Mouse (Mus musculus): ENCODE results near the gene Mybphl. TPM values are rescaled to one million over a fixed set of nuclear protein-coding genes. Genes with fewer than 3 reads are reported as not detected.

Gene Mybphl
- polyA plus RNA-seq, 1 experiment: not detected

GRCm38 (mm10) chr3:108328441-108328841 lies 36.3 kb upstream of the Mybphl start:
- TF ChIP-seq CTCF (IDR thresholded peaks at IDR 0.05; ENCODE audit: insufficient read depth, low read depth, low read length) (no peak), POLR2A (IDR thresholded peaks at IDR 0.05; ENCODE audit: insufficient read depth, low read depth, low read length) (no peak)
- WGBS: 13% methylated on average over 9 of the region's 9 CpGs
- H3K4me1 ChIP-seq (ENCODE audit: control insufficient read depth, insufficient read depth, low read length): peaks cover 8% of the 10 kb centered on the region
- H3K27ac ChIP-seq (ENCODE audit: insufficient read depth, low read depth, low read length): 0 out of 2 replicates have a peak overlapping the region, but pooled peaks have one; percentile 60
- H3K4me3 ChIP-seq (ENCODE audit: insufficient read depth, low read depth, low read length): no peak overlapping the region

DNA sequence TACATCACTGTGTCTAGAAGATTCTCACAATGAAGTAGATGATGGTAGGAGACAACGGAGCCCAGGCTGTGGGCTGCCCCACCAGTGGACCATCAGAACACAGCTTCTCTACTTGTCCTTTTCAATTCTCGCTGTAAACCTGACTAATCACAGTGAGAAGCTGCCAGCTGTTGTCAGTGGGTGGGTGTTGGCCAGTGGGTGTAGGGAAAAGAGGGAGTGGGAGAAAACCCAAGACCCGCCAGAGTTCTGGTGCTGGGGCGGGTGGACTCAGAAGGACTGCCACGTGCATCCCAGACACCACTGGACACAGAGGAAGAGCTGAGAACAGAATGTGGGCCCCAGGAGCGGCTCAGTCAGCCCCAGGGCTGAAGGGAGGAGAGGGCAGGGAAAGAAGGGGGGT lies 33.9 kb upstream of the Mybphl start:
- WGBS: 77% methylated on average over 6 of the region's 6 CpGs
- TF ChIP-seq CTCF (IDR thresholded peaks at IDR 0.05; ENCODE audit: insufficient read depth, low read depth, low read length) (no peak), POLR2A (IDR thresholded peaks at IDR 0.05; ENCODE audit: insufficient read depth, low read depth, low read length) (no peak)
- H3K4me3 ChIP-seq (ENCODE audit: insufficient read depth, low read depth, low read length): no peak overlapping the region
- H3K4me1 ChIP-seq (ENCODE audit: control insufficient read depth, insufficient read depth, low read length): peaks cover 8% of the 10 kb centered on the region
- H3K27ac ChIP-seq (ENCODE audit: insufficient read depth, low read depth, low read length): no peak overlapping the region

DNA sequence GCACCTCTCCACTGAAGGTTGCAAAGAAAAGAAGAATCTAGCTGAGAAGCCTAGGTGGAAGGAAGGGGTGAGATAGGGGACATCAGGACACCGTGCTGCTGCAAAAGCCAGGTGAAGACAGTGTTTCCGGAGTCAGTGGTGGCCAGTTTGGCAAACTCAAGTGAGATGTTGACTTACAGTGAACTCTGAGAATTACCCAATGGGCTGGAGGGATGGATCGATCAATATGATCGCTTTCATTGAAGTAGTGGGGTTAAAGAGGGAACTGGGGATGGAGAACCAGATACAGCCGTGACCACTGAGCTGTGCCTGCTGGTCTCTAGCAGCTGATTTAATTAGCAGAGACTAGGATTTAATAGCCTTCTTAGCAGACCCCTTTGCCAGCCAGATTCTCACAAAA lies 27.8 kb upstream of the Mybphl start:
- WGBS: 94% methylated on average over 5 of the region's 5 CpGs
- no peak overlapping the region for H3K4me3 ChIP-seq (ENCODE audit: insufficient read depth, low read depth, low read length)
- no peaks in the 10 kb centered on the region for H3K4me1 ChIP-seq (ENCODE audit: control insufficient read depth, insufficient read depth, low read length)
- TF ChIP-seq POLR2A (IDR thresholded peaks at IDR 0.05; ENCODE audit: insufficient read depth, low read depth, low read length): no peak
- TF ChIP-seq CTCF (IDR thresholded peaks at IDR 0.05; ENCODE audit: insufficient read depth, low read depth, low read length): no peak
- H3K27ac ChIP-seq (ENCODE audit: insufficient read depth, low read depth, low read length): no peak overlapping the region

- 77% methylated on average over 2 of the region's 2 CpGs for WGBS
- H3K27ac ChIP-seq (ENCODE audit: insufficient read depth, low read depth, low read length): no peak overlapping the region
- no peaks in the 10 kb centered on the region for H3K4me1 ChIP-seq (ENCODE audit: control insufficient read depth, insufficient read depth, low read length)
- H3K4me3 ChIP-seq (ENCODE audit: insufficient read depth, low read depth, low read length): no peak overlapping the region
- no peak for TF ChIP-seq POLR2A (IDR thresholded peaks at IDR 0.05; ENCODE audit: insufficient read depth, low read depth, low read length)
- TF ChIP-seq CTCF (IDR thresholded peaks at IDR 0.05; ENCODE audit: insufficient read depth, low read depth, low read length): no peak
Observed at GRCm38 (mm10) chr3:108341040-108341439, 23.7 kb upstream of the Mybphl start.

DNA sequence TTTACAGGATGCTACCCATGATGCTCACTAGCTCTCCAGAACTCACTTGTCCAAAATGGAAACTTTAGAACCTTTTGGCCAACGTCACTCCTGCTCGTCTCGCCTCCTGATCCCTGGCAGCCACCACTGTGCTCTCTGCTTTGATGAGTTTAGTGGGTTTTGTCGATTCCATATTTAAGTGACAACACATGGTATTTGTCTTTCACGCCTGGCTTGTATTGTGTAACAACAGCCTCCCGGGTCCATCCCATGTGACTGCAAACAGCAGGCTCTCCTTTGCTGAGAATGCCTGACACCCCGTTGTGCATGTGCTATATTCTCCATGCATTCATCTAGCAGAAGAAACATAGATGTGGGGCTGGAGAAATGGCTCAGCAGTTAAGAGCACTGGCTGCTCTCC lies 22.5 kb upstream of the Mybphl start:
- 73% methylated on average over 7 of the region's 7 CpGs for WGBS

DNA sequence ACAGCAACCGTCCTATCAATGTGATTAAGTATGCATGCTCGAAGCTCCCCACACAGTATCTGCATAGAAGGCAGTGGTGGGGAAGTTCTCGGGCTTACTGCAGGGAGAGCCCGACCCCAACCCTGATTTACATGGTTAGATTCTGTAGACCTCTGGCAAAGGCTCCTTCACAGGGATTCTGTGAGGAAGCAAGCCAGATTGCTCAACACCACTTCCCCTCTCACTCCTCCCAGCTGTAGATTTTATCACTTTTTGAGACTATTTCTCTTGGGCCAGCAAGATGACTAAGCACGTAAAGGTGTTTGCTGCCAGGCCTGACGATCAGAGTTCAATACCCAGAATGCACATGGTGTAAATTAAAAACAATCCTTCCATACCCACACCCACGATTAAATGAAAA lies 18.9 kb upstream of the Mybphl start:
- no peak for TF ChIP-seq CTCF (IDR thresholded peaks at IDR 0.05; ENCODE audit: insufficient read depth, low read depth, low read length)
- TF ChIP-seq POLR2A (IDR thresholded peaks at IDR 0.05; ENCODE audit: insufficient read depth, low read depth, low read length): no peak
- H3K4me1 ChIP-seq (ENCODE audit: control insufficient read depth, insufficient read depth, low read length): no peaks in the 10 kb centered on the region
- no peak overlapping the region for H3K27ac ChIP-seq (ENCODE audit: insufficient read depth, low read depth, low read length)
- H3K4me3 ChIP-seq (ENCODE audit: insufficient read depth, low read depth, low read length): no peak overlapping the region
- 88% methylated on average over 7 of the region's 7 CpGs for WGBS

More for the DNA sequence above, 22.5 kb upstream of the Mybphl start:
- H3K27ac ChIP-seq (ENCODE audit: insufficient read depth, low read depth, low read length): no peak overlapping the region
- no peaks in the 10 kb centered on the region for H3K4me1 ChIP-seq (ENCODE audit: control insufficient read depth, insufficient read depth, low read length)
- TF ChIP-seq POLR2A (IDR thresholded peaks at IDR 0.05; ENCODE audit: insufficient read depth, low read depth, low read length) (no peak), CTCF (IDR thresholded peaks at IDR 0.05; ENCODE audit: insufficient read depth, low read depth, low read length) (no peak)
- no peak overlapping the region for H3K4me3 ChIP-seq (ENCODE audit: insufficient read depth, low read depth, low read length)

DNA sequence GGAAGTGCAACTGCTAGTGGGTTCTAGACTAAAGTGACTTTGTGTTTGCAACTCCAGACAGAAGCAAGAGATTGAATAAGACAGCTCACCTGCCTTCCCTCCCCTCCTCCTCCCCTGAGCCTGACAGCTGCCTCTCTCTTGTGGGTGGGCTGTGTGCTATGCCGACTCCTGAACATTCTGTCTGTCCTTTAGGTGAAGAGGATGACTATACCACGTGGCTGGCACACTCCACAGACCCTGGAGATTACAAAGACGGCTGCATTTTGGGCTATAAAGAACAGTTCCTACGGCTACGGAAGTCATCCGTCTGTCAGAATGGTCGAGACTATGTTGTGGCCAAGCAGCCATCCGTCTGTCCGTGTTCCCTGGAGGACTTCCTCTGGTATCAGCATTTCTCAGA lies 16.3 kb upstream of the Mybphl start:
- 89% methylated on average over 9 of the region's 9 CpGs for WGBS
- Histone ChIP-seq H3K4me3 (ENCODE audit: insufficient read depth, low read depth, low read length) (no peak overlapping the region), H3K27ac (ENCODE audit: insufficient read depth, low read depth, low read length) (no peak overlapping the region), H3K4me1 (ENCODE audit: control insufficient read depth, insufficient read depth, low read length) (no peaks in the 10 kb centered on the region)
- no peak for TF ChIP-seq CTCF (IDR thresholded peaks at IDR 0.05; ENCODE audit: insufficient read depth, low read depth, low read length)
- no peak for TF ChIP-seq POLR2A (IDR thresholded peaks at IDR 0.05; ENCODE audit: insufficient read depth, low read depth, low read length)

DNA sequence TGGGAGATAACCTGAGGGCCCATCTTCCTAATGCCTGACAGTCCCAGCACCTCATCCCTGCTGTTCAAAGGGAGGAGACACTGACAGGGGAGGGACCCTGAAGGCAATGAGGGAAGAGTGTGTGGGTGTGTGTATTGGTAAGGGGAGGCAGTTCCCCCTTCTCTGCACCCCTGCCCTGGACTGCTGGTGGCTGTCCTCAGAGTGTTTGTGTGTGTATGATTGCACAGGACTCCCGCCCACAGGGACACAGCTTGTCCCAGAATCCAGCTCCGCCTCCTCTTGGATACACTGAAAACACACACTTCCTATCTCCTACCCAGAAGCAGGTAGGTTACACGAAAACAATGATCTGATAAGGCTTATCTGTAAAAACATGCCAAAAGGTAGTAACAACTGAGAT lies 9.5 kb upstream of the Mybphl start:
- Histone ChIP-seq H3K4me1 (ENCODE audit: control insufficient read depth, insufficient read depth, low read length) (peaks cover 12% of the 10 kb centered on the region), H3K4me3 (ENCODE audit: insufficient read depth, low read depth, low read length) (no peak overlapping the region), H3K27ac (ENCODE audit: insufficient read depth, low read depth, low read length) (no peak overlapping the region)
- 86% methylated on average over 3 of the region's 3 CpGs for WGBS
- TF ChIP-seq POLR2A (IDR thresholded peaks at IDR 0.05; ENCODE audit: insufficient read depth, low read depth, low read length): no peak
- no peak for TF ChIP-seq CTCF (IDR thresholded peaks at IDR 0.05; ENCODE audit: insufficient read depth, low read depth, low read length)

DNA sequence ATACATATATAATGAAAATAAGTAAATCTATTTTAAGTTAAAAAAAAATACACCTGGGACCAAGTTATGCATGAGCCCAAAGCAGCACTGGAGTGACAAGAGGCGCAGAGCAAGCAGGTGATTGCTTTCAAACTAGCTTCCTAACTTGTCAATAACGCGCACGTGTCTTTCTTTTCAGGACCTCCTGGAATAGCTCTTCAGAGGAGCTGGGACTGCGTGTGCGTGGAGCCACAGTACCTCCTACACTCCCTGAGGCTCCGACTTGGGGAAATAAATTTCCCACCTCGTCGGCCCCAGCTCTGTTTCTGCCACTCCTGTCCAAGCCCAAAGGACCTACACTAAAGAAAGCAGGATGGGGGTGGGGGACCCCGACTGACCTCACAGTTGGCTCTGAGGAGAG lies 7.7 kb upstream of the Mybphl start:
- 72% methylated on average over 10 of the region's 10 CpGs for WGBS
- 0 out of 2 replicates have a peak overlapping the region, but pooled peaks have one; percentile 9 for H3K27ac ChIP-seq (ENCODE audit: insufficient read depth, low read depth, low read length)
- H3K4me1 ChIP-seq (ENCODE audit: control insufficient read depth, insufficient read depth, low read length): peaks cover 12% of the 10 kb centered on the region
- H3K4me3 ChIP-seq (ENCODE audit: insufficient read depth, low read depth, low read length): no peak overlapping the region
- TF ChIP-seq POLR2A (IDR thresholded peaks at IDR 0.05; ENCODE audit: insufficient read depth, low read depth, low read length) (no peak), CTCF (IDR thresholded peaks at IDR 0.05; ENCODE audit: insufficient read depth, low read depth, low read length) (no peak)

GRCm38 (mm10) chr3:108358445-108358844 lies 6.3 kb upstream of the Mybphl start:
- Histone ChIP-seq H3K4me3 (ENCODE audit: insufficient read depth, low read depth, low read length) (no peak overlapping the region), H3K27ac (ENCODE audit: insufficient read depth, low read depth, low read length) (no peak overlapping the region), H3K4me1 (ENCODE audit: control insufficient read depth, insufficient read depth, low read length) (peaks cover 13% of the 10 kb centered on the region)
- WGBS: 50% methylated on average over 6 of the region's 6 CpGs
- TF ChIP-seq CTCF (IDR thresholded peaks at IDR 0.05; ENCODE audit: insufficient read depth, low read depth, low read length) (no peak), POLR2A (IDR thresholded peaks at IDR 0.05; ENCODE audit: insufficient read depth, low read depth, low read length) (no peak)
